Mouse (Mus musculus) liver, postnatal 0 days (tissue): ENCODE data around the gene Il1r1.

Experiments
- CTCF ChIP-seq: sonication (generic); IDR thresholded peaks from 2 replicates; pipeline ENCODE4 v1.5.1; 2016; ENCODE audit warnings: antibody characterized with exemption, low read depth
- EP300 ChIP-seq: IDR thresholded peaks from 2 replicates; pipeline ENCODE4 v1.6.1; 2016; ENCODE audit warnings: antibody characterized with exemption, low read depth, mild to moderate bottlenecking

GRCm38 (mm10) chr1:40324955-40325702, 100.2 kb downstream of the Il1r1 start:
- no peak for TF ChIP-seq CTCF
- no peak for TF ChIP-seq EP300
